Mouse (Mus musculus) thymus, postnatal 36 days (tissue): ENCODE measurements around the gene Wasf3.
"Not testable (repeated sequence)": the region's sequence is repeated elsewhere in the genome, so short reads cannot be mapped to it uniquely, and the experiment has no call there.

Experiments
- DNase-seq, 2 experiments: peaks; one replicate each; pipeline ENCODE4 v3.0.0; 2022; ENCODE audit warnings: mixed read lengths in 2 of 2

Wasf3 gene

GRCm38 (mm10) chr5:146451592-146452254, 66.9 kb downstream of the Wasf3 start:
- no peak for DNase-seq

GRCm38 (mm10) chr5:146453556-146453955, 68.8 kb downstream of the Wasf3 start:
- DNase-seq: no peak

- DNase-seq: no peak
Observed at GRCm38 (mm10) chr5:146461612-146462011, 76.8 kb downstream of the Wasf3 start.

GRCm38 (mm10) chr5:146466663-146467062, 81.9 kb downstream of the Wasf3 start:
- no peak for DNase-seq

GRCm38 (mm10) chr5:146468311-146468710, 83.5 kb downstream of the Wasf3 start:
- no peak for DNase-seq

GRCm38 (mm10) chr5:146470821-146471220, 86.0 kb downstream of the Wasf3 start:
- DNase-seq: no peak

- DNase-seq: no peak
Observed at GRCm38 (mm10) chr5:146471311-146471710, 86.5 kb downstream of the Wasf3 start.

- no peak for DNase-seq
Observed at GRCm38 (mm10) chr5:146471821-146472220, 87.0 kb downstream of the Wasf3 start.

GRCm38 (mm10) chr5:146479564-146479963, 94.8 kb downstream of the Wasf3 start:
- peak in 1 of 2 experiments; percentile 8 for DNase-seq

- not testable (repeated sequence) for DNase-seq
Observed at GRCm38 (mm10) chr5:146481665-146482064, 96.9 kb downstream of the Wasf3 start, which contains the start of gene Gm6408. Gene Gm6408 (plus strand): TSS chr5:146481965.

GRCm38 (mm10) chr5:146488959-146489358, 104.2 kb downstream of the Wasf3 start:
- DNase-seq: peak; percentile 19 to 23

- DNase-seq: not testable (repeated sequence)
Observed at GRCm38 (mm10) chr5:146491063-146491462, 106.3 kb downstream of the Wasf3 start, which contains the start of gene Gm6370. Gene Gm6370 (plus strand): TSS chr5:146491363.

GRCm38 (mm10) chr5:146502099-146502498, 117.3 kb downstream of the Wasf3 start, which contains the start of gene 4930449I24Rik:
Gene 4930449I24Rik (plus strand): TSS chr5:146502399.
- not testable (repeated sequence) for DNase-seq

- DNase-seq: not testable (repeated sequence)
Observed at GRCm38 (mm10) chr5:146513823-146514222, 129.0 kb downstream of the Wasf3 start, which contains the start of gene Gm3402. Gene Gm3402 (plus strand): TSS chr5:146514123.
